8 mouse cellular contexts compared by ENCODE assay signal in genomic region chr13:37482038-37482437, GRCm38 (mm10).
DNase-seq lines count a peak whose midpoint lies in the region; ATAC-seq and TF ChIP-seq lines count a peak whose summit lies in the region.

No protein-coding gene starts in this region.

- ATAC-seq in midbrain, embryonic 11.5 days (ENCODE audit: low FRiP score), result no peak
- no peak for ATAC-seq in midbrain, embryonic 14.5 days (ENCODE audit: low FRiP score, low TSS enrichment)
- no peak for ATAC-seq in heart, embryonic 11.5 days (replicated peaks; ENCODE audit: insufficient number of reproducible peaks, low FRiP score, low TSS enrichment)
- no peak for ATAC-seq in CD4-positive, CD25-positive, alpha-beta regulatory T cell, adult 4 months

- no peak for TF ChIP-seq CTCF in small intestine, adult 2 months (IDR thresholded peaks at IDR 0.05; ENCODE audit: extremely low read depth, insufficient read length, insufficient replicate concordance, low read depth, low read length)

- no peak for TF ChIP-seq POLR2A in small intestine, adult 2 months (IDR thresholded peaks at IDR 0.05; ENCODE audit: low read depth, low read length)

- H3K27me3 ChIP-seq in midbrain, embryonic 11.5 days (ENCODE audit: control insufficient read depth, insufficient read depth, low read length), result no peaks in the 10 kb centered on the region; the same call in 1 of the 2 replicates
- H3K27me3 ChIP-seq in midbrain, embryonic 14.5 days (ENCODE audit: control insufficient read depth, insufficient read depth, low read length), result no peaks in the 10 kb centered on the region
- H3K27me3 ChIP-seq in heart, embryonic 11.5 days (ENCODE audit: control insufficient read depth, insufficient read depth, low read length), result no peaks in the 10 kb centered on the region
- no peaks in the 10 kb centered on the region for H3K27me3 ChIP-seq in small intestine, adult 2 months (ENCODE audit: control insufficient read depth, insufficient read depth, low read length)

- H3K4me1 ChIP-seq in midbrain, embryonic 11.5 days (ENCODE audit: control insufficient read depth, insufficient read depth, low read length), result peaks cover 13% of the 10 kb centered on the region
- H3K4me1 ChIP-seq in midbrain, embryonic 14.5 days (ENCODE audit: control insufficient read depth, insufficient read depth, low read length), result peaks cover 16% of the 10 kb centered on the region
- H3K4me1 ChIP-seq in heart, embryonic 11.5 days (ENCODE audit: control insufficient read depth, insufficient read depth, low read length), result peaks cover 25% of the 10 kb centered on the region
- peaks cover 17% of the 10 kb centered on the region for H3K4me1 ChIP-seq in small intestine, adult 2 months (ENCODE audit: control insufficient read depth, insufficient read depth, insufficient read length, low read length)

- no peak overlapping the region for H3K27ac ChIP-seq in midbrain, embryonic 11.5 days (ENCODE audit: low read depth, low read length)
- no peak overlapping the region for H3K27ac ChIP-seq in midbrain, embryonic 14.5 days (replicated peaks; ENCODE audit: low read depth, low read length)
- H3K27ac ChIP-seq in heart, embryonic 11.5 days (ENCODE audit: low read depth, low read length), result peak overlapping the region; percentile 82
- H3K27ac ChIP-seq in small intestine, adult 2 months (ENCODE audit: insufficient read depth, low read depth, low read length), result peak overlapping the region; percentile 73; the same call in 1 of the 2 replicates

- H3K9ac ChIP-seq in midbrain, embryonic 11.5 days (ENCODE audit: low read length), result no peak overlapping the region
- H3K9ac ChIP-seq in midbrain, embryonic 14.5 days (replicated peaks; ENCODE audit: low read length), result no peak overlapping the region
- no peak overlapping the region; the same call in 1 of the 2 replicates for H3K9ac ChIP-seq in heart, embryonic 11.5 days (ENCODE audit: low read depth, low read length)

- WGBS in midbrain, embryonic 11.5 days, result 70% methylated on average over 2 of the region's 2 CpGs
- 69% methylated on average over 2 of the region's 2 CpGs for WGBS in midbrain, embryonic 14.5 days
- 29% methylated on average over 2 of the region's 2 CpGs for WGBS in heart, embryonic 11.5 days (ENCODE audit: insufficient replicate concordance)
- WGBS in small intestine, adult 2 months, result 10% methylated on average over 2 of the region's 2 CpGs

- no peaks in the 10 kb centered on the region for H3K9me3 ChIP-seq in midbrain, embryonic 11.5 days (ENCODE audit: control insufficient read depth, low read length)
- H3K9me3 ChIP-seq in midbrain, embryonic 14.5 days (ENCODE audit: control insufficient read depth, low read length), result no peaks in the 10 kb centered on the region
- H3K9me3 ChIP-seq in heart, embryonic 11.5 days (replicated peaks; ENCODE audit: control insufficient read depth, low read length), result no peaks in the 10 kb centered on the region

- H3K4me2 ChIP-seq in midbrain, embryonic 11.5 days, result no peak overlapping the region
- no peak overlapping the region for H3K4me2 ChIP-seq in midbrain, embryonic 14.5 days (ENCODE audit: low read length)
- H3K4me2 ChIP-seq in heart, embryonic 11.5 days, result 0 out of 2 replicates have a peak overlapping the region, but pooled peaks have one; percentile 39

- H3K36me3 ChIP-seq in midbrain, embryonic 11.5 days (ENCODE audit: control insufficient read depth, insufficient read depth, low read length), result no peaks in the 10 kb centered on the region
- H3K36me3 ChIP-seq in midbrain, embryonic 14.5 days (ENCODE audit: control insufficient read depth, insufficient read depth, low read length), result no peaks in the 10 kb centered on the region
- H3K36me3 ChIP-seq in heart, embryonic 11.5 days (ENCODE audit: control insufficient read depth, insufficient read depth, low read length), result no peaks in the 10 kb centered on the region
- no peaks in the 10 kb centered on the region for H3K36me3 ChIP-seq in small intestine, adult 2 months (ENCODE audit: control insufficient read depth, insufficient read depth, low read length)

- no peak overlapping the region for H3K4me3 ChIP-seq in midbrain, embryonic 11.5 days (ENCODE audit: low read depth, low read length)
- H3K4me3 ChIP-seq in midbrain, embryonic 14.5 days (replicated peaks; ENCODE audit: low read depth, low read length), result no peak overlapping the region
- H3K4me3 ChIP-seq in heart, embryonic 11.5 days (ENCODE audit: low read depth, low read length), result no peak overlapping the region
- no peak overlapping the region for H3K4me3 ChIP-seq in small intestine, adult 2 months (ENCODE audit: low read depth, low read length)

- peak; percentile 83 for DNase-seq in midbrain, embryonic 11.5 days (ENCODE audit: low spot score, missing footprints)
- DNase-seq in midbrain, embryonic 14.5 days, result no peak
- DNase-seq in kidney, postnatal 4 days, result peak; percentile 55 to 69
- no peak for DNase-seq in MN1 (ENCODE audit: low spot score)
- no peak for DNase-seq in frontal cortex, adult 2 months (ENCODE audit: extremely low spot score in 1 of 2, low spot score in 1 of 2)

Comparison
In these comparisons a context has a peak if more than half of its experiments do, and no peak if none do; other contexts are left out.
1. DNase-seq: peak in midbrain, embryonic 11.5 days (single experiment) and kidney, postnatal 4 days (2 of 2); none in midbrain, embryonic 14.5 days (single experiment), MN1 (single experiment) and frontal cortex, adult 2 months (0 of 2).
2. H3K27ac ChIP-seq: peak in heart, embryonic 11.5 days (single experiment) and small intestine, adult 2 months (single experiment); none in midbrain, embryonic 11.5 days (single experiment) and midbrain, embryonic 14.5 days (single experiment).